Mouse (Mus musculus) bone marrow macrophage, adult 2 months (primary cell): ENCODE measurements around the gene Jak3. TPM values are rescaled to one million over a fixed set of nuclear protein-coding genes. Genes with fewer than 3 reads are reported as not detected.
A peak's percentile ranks its signal among the peaks of the same experiment; 100 is the strongest.

Experiments used
- H3K27ac ChIP-seq: 2 replicates; pipeline ENCODE4 v1.5.1; 2012; ENCODE audit warnings: low read depth, low read length; ENCODE audit not compliant: insufficient read depth
- H3K4me1 ChIP-seq: 2 replicates; pipeline ENCODE4 v1.6.1; 2012; ENCODE audit warnings: low read length; ENCODE audit not compliant: control insufficient read depth, insufficient read depth
- H3K4me3 ChIP-seq: 2 replicates; pipeline ENCODE4 v1.5.1; 2012; ENCODE audit warnings: mild to moderate bottlenecking, low read length, moderate library complexity; ENCODE audit not compliant: insufficient read depth
- CTCF ChIP-seq: IDR thresholded peaks from 2 replicates; pipeline ENCODE4 v1.5.1; 2012; ENCODE audit warnings: low read depth, mild to moderate bottlenecking, low read length, moderate library complexity
- POLR2A ChIP-seq: IDR thresholded peaks from 2 replicates; pipeline ENCODE4 v1.6.1; 2012; ENCODE audit warnings: mild to moderate bottlenecking, low read depth, low read length, borderline replicate concordance
- polyA plus RNA-seq: library from polyadenylated mRNA; stranded (reverse); fragments of >200 nt; gene quantifications from 2 replicates; pipeline ENCODE4 v1.2.4, GENCODE M21; 2012; ENCODE audit not compliant: missing spikeins, insufficient read depth, insufficient read length

The Jak3 gene
- polyA plus RNA-seq, 1 experiment, result 15.7 TPM

DNA sequence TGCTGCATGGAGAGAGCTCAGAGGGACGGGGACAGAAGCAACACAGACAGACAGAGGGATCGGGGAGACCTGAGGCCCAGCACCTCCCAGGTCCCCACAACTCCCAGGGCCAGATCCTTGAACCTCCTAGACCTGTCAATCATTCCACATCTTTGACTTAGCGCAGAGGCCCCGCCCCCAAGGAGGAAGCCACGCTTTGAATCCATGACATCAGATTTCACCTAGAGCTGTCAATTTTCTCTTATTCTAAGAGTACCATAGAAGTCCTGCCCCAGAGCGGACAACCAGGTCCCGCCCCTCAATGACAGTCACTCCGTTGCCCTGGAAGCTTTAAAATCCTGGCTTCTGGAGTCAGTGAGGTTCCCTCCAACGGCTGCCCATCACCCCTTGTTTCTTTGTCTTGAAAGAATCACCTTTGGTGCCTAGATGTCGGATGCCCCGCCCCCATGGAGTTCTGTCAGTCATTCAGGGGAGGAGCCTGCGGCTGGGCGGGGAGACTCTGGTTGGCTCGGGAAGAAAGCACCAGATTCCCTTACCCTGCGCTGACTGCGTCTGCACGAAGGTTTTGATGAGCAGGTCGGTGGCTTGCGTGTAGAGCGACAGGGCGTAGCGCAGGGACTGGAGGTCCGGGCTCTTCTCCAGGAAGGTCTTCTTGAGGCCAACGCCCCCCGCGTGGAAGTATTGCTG, 42.0 kb upstream of the Jak3 start:
- Histone ChIP-seq H3K4me1 (peaks cover 31% of the 10 kb centered on the region), H3K27ac (no peak overlapping the region), H3K4me3 (peak overlapping the region; percentile 52)
- TF ChIP-seq CTCF, result no peak

DNA sequence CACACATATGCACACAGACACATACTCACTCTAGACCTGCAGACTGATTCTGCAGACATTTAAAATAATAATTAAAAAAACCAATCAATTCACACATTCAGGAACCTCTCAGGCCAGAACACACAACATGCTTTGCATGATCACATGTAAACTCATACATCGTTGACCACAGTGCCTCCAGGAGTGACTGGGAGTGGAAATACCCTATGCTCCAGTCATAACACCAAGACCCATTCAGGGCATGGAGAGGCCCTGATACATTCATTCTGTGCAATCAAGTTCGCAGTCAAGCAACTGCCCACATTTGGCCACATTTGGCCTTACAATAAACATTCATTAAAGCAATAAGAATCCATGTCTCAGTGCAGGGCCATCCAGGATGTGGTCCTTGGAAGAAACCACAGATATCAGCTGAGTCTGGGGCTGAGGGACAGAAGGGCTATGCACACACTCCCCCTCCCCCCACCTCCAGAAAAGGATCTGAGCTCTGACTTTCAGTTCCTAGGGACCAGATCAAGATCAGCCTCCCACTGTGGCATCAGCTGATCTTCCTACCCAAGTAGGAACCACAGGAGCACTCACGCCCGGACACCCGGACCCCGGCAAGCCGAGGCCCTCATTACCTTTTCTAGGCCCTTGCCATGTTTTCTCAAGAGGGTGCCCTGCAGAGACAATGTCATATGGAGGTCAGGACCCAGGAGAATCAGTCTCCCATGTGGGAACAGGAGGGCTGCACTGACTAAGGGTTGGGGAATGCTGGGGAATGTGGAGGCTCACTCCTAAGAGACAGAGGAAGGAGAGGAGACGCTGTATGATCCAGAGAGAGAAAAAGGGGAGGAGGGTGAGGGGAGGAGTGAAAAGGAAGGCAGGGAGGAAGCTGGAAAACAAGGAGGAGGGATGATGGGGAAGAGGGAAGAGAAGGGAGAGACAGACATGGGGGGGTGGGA, 38.7 kb upstream of the Jak3 start:
- TF ChIP-seq CTCF (no peak), POLR2A (no peak)
- H3K4me3 ChIP-seq, result no peak overlapping the region
- no peak overlapping the region for H3K27ac ChIP-seq
- peaks cover 11% of the 10 kb centered on the region for H3K4me1 ChIP-seq

DNA sequence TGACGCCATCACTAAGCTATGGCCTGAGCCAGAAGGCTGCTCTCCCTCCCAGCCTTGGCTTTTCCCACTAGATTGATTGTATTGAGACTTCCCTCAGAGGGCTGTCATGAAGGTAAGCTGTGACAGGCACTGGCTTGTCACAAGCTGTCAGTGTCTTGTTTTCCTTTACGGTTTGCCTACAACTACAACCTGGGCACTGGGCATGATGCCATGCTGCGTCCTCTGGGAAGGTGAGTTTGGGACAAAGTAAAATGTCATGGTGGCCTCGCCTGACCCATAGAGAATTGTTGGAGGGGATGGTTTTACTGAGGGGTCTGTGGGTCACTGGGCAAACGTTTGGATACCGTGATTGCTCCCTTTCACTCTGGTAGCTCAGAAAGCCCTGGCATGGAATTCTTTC, 37.8 kb upstream of the Jak3 start:
- Histone ChIP-seq H3K27ac (no peak overlapping the region), H3K4me3 (no peak overlapping the region), H3K4me1 (peaks cover 11% of the 10 kb centered on the region)
- TF ChIP-seq CTCF (no peak), POLR2A (no peak)

DNA sequence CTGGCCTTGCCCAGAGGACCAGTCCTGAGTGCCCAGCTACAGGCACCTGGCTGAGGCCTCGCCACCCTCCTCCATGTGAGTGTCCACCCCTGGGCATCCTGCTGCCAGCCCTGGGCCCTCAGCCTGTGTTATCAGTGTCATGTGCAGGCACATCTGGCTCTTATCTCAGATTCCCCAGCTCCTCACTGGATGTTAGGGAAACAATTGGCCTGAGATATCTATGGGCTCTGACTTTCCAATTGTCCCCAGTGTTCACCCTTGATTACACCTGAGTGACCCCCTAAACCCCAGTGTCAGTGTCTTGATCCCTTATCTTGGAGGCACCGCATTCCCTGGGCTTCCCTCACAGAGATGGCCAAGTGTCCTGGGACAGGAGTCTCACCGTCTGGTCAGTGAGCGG, 36.8 kb upstream of the Jak3 start:
- no peak for TF ChIP-seq CTCF
- TF ChIP-seq POLR2A, result no peak
- peaks cover 6% of the 10 kb centered on the region; the same call in 1 of the 2 replicates for H3K4me1 ChIP-seq
- H3K27ac ChIP-seq, result no peak overlapping the region
- no peak overlapping the region for H3K4me3 ChIP-seq

DNA sequence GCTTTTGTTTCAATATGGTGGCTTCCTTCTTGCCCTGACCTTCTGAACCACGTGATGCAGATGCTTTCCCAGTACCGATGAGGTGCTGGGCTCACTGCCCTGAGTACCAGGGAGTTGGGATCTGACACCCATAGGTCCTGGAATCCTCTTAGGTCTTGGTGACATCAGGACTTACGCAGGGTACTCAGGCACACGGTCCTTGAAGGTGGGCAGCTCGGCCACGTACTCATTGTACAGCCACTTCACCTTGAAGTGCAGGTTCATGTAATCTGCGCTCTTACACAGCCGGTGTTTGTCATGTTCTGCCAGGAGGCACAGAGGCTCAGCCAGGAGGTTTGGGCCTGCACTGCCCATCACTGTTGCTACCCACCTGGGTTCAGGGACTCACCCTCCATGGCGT, 30.6 kb upstream of the Jak3 start:
- Histone ChIP-seq H3K27ac (no peak overlapping the region), H3K4me3 (no peak overlapping the region), H3K4me1 (peaks cover 3% of the 10 kb centered on the region)
- TF ChIP-seq CTCF (no peak), POLR2A (no peak)

DNA sequence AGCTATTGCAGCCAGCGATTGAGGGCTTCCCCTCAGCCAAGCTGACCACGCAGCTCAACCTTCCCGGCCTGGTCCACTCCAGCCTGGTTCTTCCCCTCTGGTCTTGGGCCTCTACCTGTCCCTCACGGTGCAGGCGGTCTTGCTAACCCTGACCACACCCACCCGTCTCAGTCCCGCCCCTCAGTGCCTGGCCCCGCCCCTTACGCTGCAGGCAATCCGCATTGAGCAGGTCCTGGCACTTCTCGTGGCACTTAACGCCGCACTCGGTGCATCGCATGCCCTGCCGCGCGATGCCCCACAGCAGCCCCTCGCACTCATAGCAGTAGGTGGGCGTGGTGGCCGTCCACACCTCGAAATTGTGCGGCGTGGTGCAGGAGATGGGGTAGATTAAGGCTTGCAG, 21.5 kb upstream of the Jak3 start:
- H3K27ac ChIP-seq, result no peak overlapping the region
- TF ChIP-seq POLR2A (no peak), CTCF (no peak)
- H3K4me1 ChIP-seq, result no peaks in the 10 kb centered on the region
- no peak overlapping the region for H3K4me3 ChIP-seq

DNA sequence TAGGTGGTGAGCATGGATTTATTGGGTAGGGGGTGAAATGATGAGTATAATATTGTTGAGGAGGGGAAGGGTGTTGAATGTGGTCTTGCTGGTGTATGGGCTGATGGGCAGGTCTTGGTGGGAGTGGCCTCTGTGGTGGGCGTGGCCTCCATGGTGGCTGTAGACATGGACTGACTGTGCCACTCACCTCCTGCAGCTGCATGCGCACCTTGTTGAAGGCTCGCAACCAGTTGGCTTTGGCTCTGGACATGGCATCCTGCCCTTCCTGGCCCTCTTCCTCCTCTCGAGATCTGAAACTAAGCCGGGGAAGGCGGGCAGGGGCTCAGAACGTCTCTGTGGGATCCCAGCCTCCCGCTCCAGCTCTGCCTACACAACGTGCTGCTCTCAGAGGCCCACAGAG, 18.3 kb upstream of the Jak3 start:
- Histone ChIP-seq H3K27ac (no peak overlapping the region), H3K4me3 (no peak overlapping the region), H3K4me1 (no peaks in the 10 kb centered on the region)
- TF ChIP-seq CTCF, result no peak
- TF ChIP-seq POLR2A, result no peak

DNA sequence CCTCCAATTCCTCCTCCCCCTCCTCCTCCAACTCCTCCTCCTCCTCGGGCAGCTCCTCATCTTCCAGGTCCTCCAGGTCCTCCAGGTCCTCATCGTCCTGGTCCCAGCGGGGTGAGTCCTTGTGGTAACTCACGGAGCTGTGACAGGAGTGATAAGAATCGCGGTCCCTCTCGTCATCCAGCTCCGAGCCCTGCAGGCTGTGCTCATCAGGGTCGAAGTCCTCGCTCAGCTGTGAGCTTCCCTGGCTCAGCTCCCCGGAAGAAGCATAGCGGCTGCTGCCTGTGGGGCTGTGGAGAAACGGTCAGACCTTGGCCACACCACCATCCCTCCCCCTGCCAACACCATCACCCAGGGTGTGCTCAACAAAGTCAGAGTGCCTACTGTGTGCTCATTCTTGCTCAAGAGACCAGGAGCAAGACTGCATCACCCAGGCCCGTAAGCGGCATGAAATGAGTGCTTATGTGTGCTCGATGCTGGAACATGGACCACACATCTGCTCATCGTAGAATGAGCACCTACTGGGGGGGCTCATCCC, 17.5 kb upstream of the Jak3 start:
- H3K4me1 ChIP-seq, result no peaks in the 10 kb centered on the region
- TF ChIP-seq POLR2A, result no peak
- TF ChIP-seq CTCF, result no peak
- H3K27ac ChIP-seq, result no peak overlapping the region
- H3K4me3 ChIP-seq, result no peak overlapping the region

DNA sequence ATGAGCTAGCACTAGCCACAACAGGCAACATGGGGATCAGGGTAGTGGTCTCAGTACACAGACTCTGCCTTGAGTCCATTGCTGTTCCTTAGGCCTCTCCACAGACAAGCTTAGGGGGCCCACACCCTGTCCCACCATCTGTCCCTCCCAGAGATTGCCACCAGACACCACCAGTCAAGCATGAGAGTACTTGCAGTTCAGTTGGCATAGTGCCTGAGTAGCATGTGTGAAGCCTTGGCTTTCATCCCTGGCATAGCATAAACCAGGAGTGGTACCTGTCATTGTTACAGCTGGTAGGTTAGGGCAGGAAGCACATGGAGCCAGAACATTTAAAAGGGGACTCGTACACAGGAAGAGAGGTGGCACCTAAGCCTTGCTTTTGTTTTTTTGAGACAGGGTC, 16.3 kb upstream of the Jak3 start:
- no peak for TF ChIP-seq CTCF
- TF ChIP-seq POLR2A, result no peak

More for the DNA sequence above, 16.3 kb upstream of the Jak3 start:
- H3K4me1 ChIP-seq, result no peaks in the 10 kb centered on the region
- no peak overlapping the region for H3K27ac ChIP-seq
- no peak overlapping the region for H3K4me3 ChIP-seq
